Mouse (Mus musculus): ENCODE results near the gene Apol11a. TPM values are rescaled to one million over a fixed set of nuclear protein-coding genes. Genes with fewer than 3 reads are reported as not detected.

Gene Apol11a
- polyA plus RNA-seq, 1 experiment from 2014 or later, result not detected

DNA sequence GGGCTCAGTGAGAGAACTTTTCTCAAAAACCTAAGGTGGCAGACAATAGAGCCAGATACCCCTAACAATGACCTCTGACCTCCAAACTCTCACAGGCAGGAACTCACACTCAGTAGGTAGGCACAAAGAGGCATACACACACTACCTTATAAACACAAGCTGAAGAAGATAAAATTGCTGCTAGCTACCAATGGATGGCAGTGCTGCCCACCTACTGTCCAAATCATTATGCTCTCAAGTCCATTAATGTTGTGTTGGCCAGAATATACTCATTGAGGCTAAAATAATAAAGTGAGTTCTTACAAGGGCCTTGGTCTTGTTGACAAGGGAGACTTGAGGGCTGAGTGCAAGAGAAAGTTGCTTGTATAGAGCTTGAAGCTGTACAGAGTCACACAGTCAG lies 55.1 kb downstream of the Apol11a start:
- Histone ChIP-seq H3K27me3 (no peaks in the 10 kb centered on the region), H3K4me3 (replicated peaks) (no peak overlapping the region), H3K9me3 (replicated peaks) (no peaks in the 10 kb centered on the region), H3K27ac (replicated peaks) (no peak overlapping the region), H3K4me1 (no peaks in the 10 kb centered on the region), H3K36me3 (no peaks in the 10 kb centered on the region), H3K4me2 (replicated peaks) (no peak overlapping the region), H3K9ac (no peak overlapping the region)
- ATAC-seq (ENCODE audit: insufficient number of reproducible peaks, low FRiP score, low TSS enrichment, low read depth), result no peak

Other genes with a start within 250 kb of the Apol11a start
- 69.4 and 73.2 TPM in 2 replicates for gene Rbfox2, start 201.3 kb upstream of the Apol11a start, polyA plus RNA-seq (2015; fragmentation: Nextera tagmentation; extraction: Ambion mirVana)
- 0.29 and 0.33 TPM in 2 replicates for gene Apol7a, start 109.2 kb upstream of the Apol11a start, polyA plus RNA-seq (2015; fragmentation: Nextera tagmentation; extraction: Ambion mirVana)
- gene Apol9a, start 97.1 kb upstream of the Apol11a start, polyA plus RNA-seq (2015; fragmentation: Nextera tagmentation; extraction: Ambion mirVana), result 0.13 and 0.20 TPM in 2 replicates
- gene Apol7b, start 60.8 kb upstream of the Apol11a start, polyA plus RNA-seq (2015; fragmentation: Nextera tagmentation; extraction: Ambion mirVana), result not detected in 2 replicates
- 0.05 and 0.20 TPM in 2 replicates for gene Apol10a, start 31.2 kb upstream of the Apol11a start, polyA plus RNA-seq (2015; fragmentation: Nextera tagmentation; extraction: Ambion mirVana)
- gene Apol7c, start 25.0 kb downstream of the Apol11a start, polyA plus RNA-seq (2015; fragmentation: Nextera tagmentation; extraction: Ambion mirVana), result not detected in 2 replicates
- not detected in 2 replicates for gene 1700025B11Rik, start 53.6 kb downstream of the Apol11a start, polyA plus RNA-seq (2015; fragmentation: Nextera tagmentation; extraction: Ambion mirVana)
- gene Apol10b, start 87.9 kb downstream of the Apol11a start, polyA plus RNA-seq (2015; fragmentation: Nextera tagmentation; extraction: Ambion mirVana), result 0.17 and 0.18 TPM in 2 replicates
- not detected in 2 replicates for gene Gm36245, start 91.0 kb downstream of the Apol11a start, polyA plus RNA-seq (2015; fragmentation: Nextera tagmentation; extraction: Ambion mirVana)
- 0.13 TPM in 1 of 2 replicates, not detected in the other for gene Apol11b, start 135.0 kb downstream of the Apol11a start, polyA plus RNA-seq (2015; fragmentation: Nextera tagmentation; extraction: Ambion mirVana)
- gene Apol7e, start 190.6 kb downstream of the Apol11a start, polyA plus RNA-seq (2015; fragmentation: Nextera tagmentation; extraction: Ambion mirVana), result not detected in 2 replicates
- gene Apol9b, start 220.8 kb downstream of the Apol11a start, polyA plus RNA-seq (2015; fragmentation: Nextera tagmentation; extraction: Ambion mirVana), result 0.13 and 0.41 TPM in 2 replicates
- 0.08 and 0.18 TPM in 2 replicates for gene Apol8, start 248.7 kb downstream of the Apol11a start, polyA plus RNA-seq (2015; fragmentation: Nextera tagmentation; extraction: Ambion mirVana)